Mouse (Mus musculus) olfactory bulb, adult 2 months (tissue): ENCODE measurements around the gene Il12rb1. TPM values are rescaled to one million over a fixed set of nuclear protein-coding genes. Genes with fewer than 3 reads are reported as not detected.

ENCODE experiments used
- H3K27ac ChIP-seq: fragments of 200-500 bp; 2 replicates; pipeline ENCODE4 v1.5.1; 2012; ENCODE audit warnings: low read depth, low read length; ENCODE audit not compliant: insufficient read depth
- H3K4me1 ChIP-seq: fragments of 200-500 bp; 2 replicates; pipeline ENCODE4 v1.6.1; 2012; ENCODE audit warnings: low read length; ENCODE audit not compliant: control insufficient read depth, insufficient read depth
- H3K4me3 ChIP-seq: fragments of 200-500 bp; 2 replicates; pipeline ENCODE4 v1.5.1; 2012; ENCODE audit warnings: mild to moderate bottlenecking, low read depth, low read length, moderate library complexity; ENCODE audit not compliant: insufficient read depth
- CTCF ChIP-seq: fragments of 200-500 bp; IDR thresholded peaks from 2 replicates; pipeline ENCODE4 v1.5.1; 2012; ENCODE audit warnings: low read depth, mild to moderate bottlenecking, low read length, moderate library complexity; ENCODE audit not compliant: insufficient read depth
- POLR2A ChIP-seq: fragments of 200-500 bp; IDR thresholded peaks from 2 replicates; pipeline ENCODE4 v1.6.1; 2012; ENCODE audit warnings: mild to moderate bottlenecking, low read depth, low read length, moderate library complexity; ENCODE audit not compliant: insufficient read depth
- WGBS: fragments of 180-500 bp; shearing (Covaris S2); methylation state at CpG from one replicate; pipeline ENCODE4 v1.1.7; 2018; 5-methylcytosine and 5-hydroxymethylcytosine counted together
- polyA plus RNA-seq: library from polyadenylated mRNA; stranded (reverse); fragments of >200 nt; gene quantifications from 2 replicates; pipeline ENCODE4 v1.2.4, GENCODE M21; 2012; ENCODE audit warnings: low replicate concordance; ENCODE audit not compliant: missing spikeins, insufficient read depth, insufficient read length

Il12rb1 gene
- polyA plus RNA-seq, 1 experiment = not detected

- Histone ChIP-seq H3K4me3 (peak overlapping the region; percentile 19), H3K27ac (no peak overlapping the region), H3K4me1 (peaks cover 32% of the 10 kb centered on the region)
- 7% methylated on average over 34 of the region's 34 CpGs for WGBS
- TF ChIP-seq POLR2A = no peak
Measured at GRCm38 (mm10) chr8:70765838-70766570, 42.2 kb upstream of the Il12rb1 start.

GRCm38 (mm10) chr8:70766571-70767440 is 41.4 kb upstream of the Il12rb1 start:
- Histone ChIP-seq H3K4me3 (peak overlapping the region; percentile 19), H3K27ac (no peak overlapping the region), H3K4me1 (peaks cover 30% of the 10 kb centered on the region)
- TF ChIP-seq CTCF = no peak
- 19% methylated on average over 21 of the region's 21 CpGs for WGBS

GRCm38 (mm10) chr8:70767503-70767902 is 40.7 kb upstream of the Il12rb1 start:
- H3K4me3 ChIP-seq = no peak overlapping the region
- no peak for TF ChIP-seq CTCF
- TF ChIP-seq POLR2A = no peak
- H3K27ac ChIP-seq = no peak overlapping the region
- 76% methylated on average over 6 of the region's 6 CpGs for WGBS
- peaks cover 35% of the 10 kb centered on the region for H3K4me1 ChIP-seq

- TF ChIP-seq POLR2A (no peak), CTCF (no peak)
- Histone ChIP-seq H3K4me3 (no peak overlapping the region), H3K4me1 (peaks cover 43% of the 10 kb centered on the region), H3K27ac (no peak overlapping the region)
- 94% methylated on average over 32 of the region's 32 CpGs for WGBS
Measured at GRCm38 (mm10) chr8:70768231-70768776, 39.9 kb upstream of the Il12rb1 start.

- Histone ChIP-seq H3K27ac (no peak overlapping the region), H3K4me1 (peaks cover 49% of the 10 kb centered on the region), H3K4me3 (no peak overlapping the region)
- TF ChIP-seq CTCF (no peak), POLR2A (no peak)
- WGBS = 77% methylated on average over 16 of the region's 16 CpGs
Measured at GRCm38 (mm10) chr8:70768956-70769355, 39.3 kb upstream of the Il12rb1 start.

GRCm38 (mm10) chr8:70769359-70769758 is 38.9 kb upstream of the Il12rb1 start:
- no peak overlapping the region for H3K4me3 ChIP-seq
- 8% methylated on average over 26 of the region's 26 CpGs for WGBS
- no peak overlapping the region for H3K27ac ChIP-seq
- peak; percentile 99 for TF ChIP-seq CTCF
- no peak for TF ChIP-seq POLR2A
- peaks cover 53% of the 10 kb centered on the region for H3K4me1 ChIP-seq

- 77% methylated on average over 12 of the region's 12 CpGs for WGBS
- H3K27ac ChIP-seq = no peak overlapping the region
Measured at GRCm38 (mm10) chr8:70769858-70770257, 38.4 kb upstream of the Il12rb1 start.

GRCm38 (mm10) chr8:70770748-70771147 is 37.5 kb upstream of the Il12rb1 start:
- peaks cover 65% of the 10 kb centered on the region for H3K4me1 ChIP-seq
- TF ChIP-seq POLR2A = no peak
- TF ChIP-seq CTCF = no peak
- no peak overlapping the region for H3K4me3 ChIP-seq
- WGBS = 94% methylated on average over 13 of the region's 13 CpGs
- H3K27ac ChIP-seq = no peak overlapping the region

More at GRCm38 (mm10) chr8:70769858-70770257, 38.4 kb upstream of the Il12rb1 start:
- Histone ChIP-seq H3K4me1 (peaks cover 58% of the 10 kb centered on the region), H3K4me3 (no peak overlapping the region)
- TF ChIP-seq POLR2A = no peak
- no peak for TF ChIP-seq CTCF

GRCm38 (mm10) chr8:70771217-70771616 is 37.0 kb upstream of the Il12rb1 start:
- WGBS = 81% methylated on average over 7 of the region's 7 CpGs
- H3K4me1 ChIP-seq = peaks cover 61% of the 10 kb centered on the region
- no peak overlapping the region for H3K27ac ChIP-seq
- H3K4me3 ChIP-seq = no peak overlapping the region
- no peak for TF ChIP-seq POLR2A
- no peak for TF ChIP-seq CTCF
